Mouse (Mus musculus) limb, embryonic 14.5 days (tissue): ENCODE data around the gene Cdc42bpa. TPM values are rescaled to one million over a fixed set of nuclear protein-coding genes. Genes with fewer than 3 reads are reported as not detected.
"Not testable (repeated sequence)": the region's sequence is repeated elsewhere in the genome, so short reads cannot be mapped to it uniquely, and the experiment has no call there.

ENCODE experiments used
- ATAC-seq: fragments of 200-750 bp; cut with Nextera tagmentation; 2 replicates; pipeline ENCODE4 v1.8.0; 2017; ENCODE audit warnings: low read depth, moderate number of reproducible peaks, moderate TSS enrichment; ENCODE audit not compliant: low FRiP score
- DNase-seq: peaks from one replicate; pipeline ENCODE4 v3.0.0-alpha.2; 2015; ENCODE audit warnings: low spot score
- H3K27ac ChIP-seq: fragments of 300-500 bp; sonication (generic); replicated peaks from 2 replicates; pipeline ENCODE4 v1.5.1; 2014; ENCODE audit warnings: low read depth, mild to moderate bottlenecking, low read length, moderate library complexity, mixed read lengths
- H3K27me3 ChIP-seq: fragments of 300-500 bp; sonication (generic); 2 replicates; pipeline ENCODE4 v1.6.1; 2014; ENCODE audit warnings: low read length, mixed read lengths; ENCODE audit not compliant: control insufficient read depth, insufficient read depth
- H3K36me3 ChIP-seq: fragments of 300-500 bp; sonication (generic); 2 replicates; pipeline ENCODE4 v1.6.1; 2014; ENCODE audit warnings: mild to moderate bottlenecking, low read length, moderate library complexity, mixed read lengths; ENCODE audit not compliant: control insufficient read depth, insufficient read depth
- H3K4me1 ChIP-seq: fragments of 300-500 bp; sonication (generic); 2 replicates; pipeline ENCODE4 v1.6.1; 2014; ENCODE audit warnings: antibody characterized with exemption, low read length, mixed read lengths; ENCODE audit not compliant: control insufficient read depth, insufficient read depth
- H3K4me2 ChIP-seq: fragments of 300-500 bp; sonication (generic); replicated peaks from 2 replicates; pipeline ENCODE4 v1.6.1; 2014; ENCODE audit warnings: low read depth, mild to moderate bottlenecking, low read length, moderate library complexity; ENCODE audit not compliant: severe bottlenecking
- H3K4me3 ChIP-seq: fragments of 300-500 bp; sonication (generic); replicated peaks from 2 replicates; pipeline ENCODE4 v1.5.1; 2014; ENCODE audit warnings: low read length
- H3K9ac ChIP-seq: fragments of 300-500 bp; sonication (generic); 2 replicates; pipeline ENCODE4 v1.6.1; 2014; ENCODE audit warnings: mild to moderate bottlenecking, low read depth, low read length, moderate library complexity; ENCODE audit not compliant: severe bottlenecking
- H3K9me3 ChIP-seq: fragments of 300-500 bp; sonication (generic); 2 replicates; pipeline ENCODE4 v1.6.1; 2016; ENCODE audit warnings: low read length; ENCODE audit not compliant: control insufficient read depth
- POLR2A ChIP-seq: fragments of 200-500 bp; IDR thresholded peaks from 2 replicates; pipeline ENCODE4 v1.8.0; 2012; ENCODE audit warnings: inconsistent platforms, mild to moderate bottlenecking, moderate library complexity, borderline replicate concordance; ENCODE audit not compliant: insufficient read depth, insufficient read length; ENCODE audit errors: extremely low read depth
- WGBS: fragments of 180-500 bp; shearing (Covaris S2); extraction: QIAGEN DNeasy Blood & Tissue Kit; methylation state at CpG from one replicate; pipeline ENCODE4 v1.1.7; 2014; 5-methylcytosine and 5-hydroxymethylcytosine counted together
- polyA plus RNA-seq, 2 experiments: library from polyadenylated mRNA; depleted of rRNA in 1 of 2; stranded (reverse) in 1 of 2; unstranded in 1 of 2; fragments of >200 nt; fragmentation: Nextera tagmentation in 1 of 2; extraction: Ambion mirVana in 1 of 2; gene quantifications; 2 replicates each; pipeline versions ENCODE4 v1.2.1 to v1.2.3; 2012 to 2014

Gene Cdc42bpa
- polyA plus RNA-seq, 2 experiments: 16.8 to 29.1 TPM

GRCm38 (mm10) chr1:180021463-180022296 lies 61.4 kb downstream of the Cdc42bpa start:
- no peak overlapping the region for H3K4me3 ChIP-seq
- ATAC-seq: no peak
- DNase-seq: no peak
- H3K27me3 ChIP-seq: no peaks in the 10 kb centered on the region
- no peak overlapping the region for H3K4me2 ChIP-seq
- H3K36me3 ChIP-seq: no peaks in the 10 kb centered on the region
- H3K27ac ChIP-seq: no peak overlapping the region
- H3K4me1 ChIP-seq: peaks cover 6% of the 10 kb centered on the region; the same call in 1 of the 2 replicates
- no peak for TF ChIP-seq POLR2A
- 68% methylated on average over 11 of the region's 11 CpGs for WGBS
- H3K9me3 ChIP-seq: no peaks in the 10 kb centered on the region
- no peak overlapping the region for H3K9ac ChIP-seq

- 76% methylated on average over 5 of the region's 5 CpGs for WGBS
- H3K4me1 ChIP-seq: peaks cover 6% of the 10 kb centered on the region; the same call in 1 of the 2 replicates
- H3K4me3 ChIP-seq: no peak overlapping the region
- no peak for DNase-seq
- H3K36me3 ChIP-seq: no peaks in the 10 kb centered on the region
- H3K9ac ChIP-seq: no peak overlapping the region
- no peak overlapping the region for H3K27ac ChIP-seq
- H3K9me3 ChIP-seq: no peaks in the 10 kb centered on the region
- no peak for ATAC-seq
- no peaks in the 10 kb centered on the region for H3K27me3 ChIP-seq
- H3K4me2 ChIP-seq: no peak overlapping the region
- no peak for TF ChIP-seq POLR2A
Measured at GRCm38 (mm10) chr1:180023512-180023911, 63.2 kb downstream of the Cdc42bpa start.

GRCm38 (mm10) chr1:180029863-180030262 lies 69.6 kb downstream of the Cdc42bpa start:
- H3K4me1 ChIP-seq, H3K9ac ChIP-seq, H3K4me3 ChIP-seq, H3K9me3 ChIP-seq, DNase-seq, H3K36me3 ChIP-seq, H3K4me2 ChIP-seq, H3K27ac ChIP-seq, ATAC-seq, H3K27me3 ChIP-seq: not testable (repeated sequence)
- WGBS: 85% methylated on average over 5 of the region's 5 CpGs

- Histone ChIP-seq H3K4me1 (no peaks in the 10 kb centered on the region), H3K36me3 (peaks cover 4% of the 10 kb centered on the region; the same call in 1 of the 2 replicates), H3K9ac (no peak overlapping the region), H3K27ac (no peak overlapping the region), H3K9me3 (no peaks in the 10 kb centered on the region), H3K4me2 (no peak overlapping the region), H3K27me3 (no peaks in the 10 kb centered on the region), H3K4me3 (no peak overlapping the region)
- ATAC-seq (no peak), DNase-seq (no peak)
- 66% methylated on average over 8 of the region's 8 CpGs for WGBS
- TF ChIP-seq POLR2A: no peak
Measured at GRCm38 (mm10) chr1:180030631-180031365, 70.5 kb downstream of the Cdc42bpa start.

- H3K9ac ChIP-seq: no peak overlapping the region
- H3K9me3 ChIP-seq: no peaks in the 10 kb centered on the region
- H3K4me2 ChIP-seq: no peak overlapping the region
- peaks cover 4% of the 10 kb centered on the region; the same call in 1 of the 2 replicates for H3K36me3 ChIP-seq
- no peak for TF ChIP-seq POLR2A
- H3K27me3 ChIP-seq: no peaks in the 10 kb centered on the region
- no peak for DNase-seq
- no peaks in the 10 kb centered on the region for H3K4me1 ChIP-seq
- ATAC-seq: no peak
- H3K4me3 ChIP-seq: no peak overlapping the region
- no peak overlapping the region for H3K27ac ChIP-seq
- WGBS: 94% methylated on average over 5 of the region's 5 CpGs
Measured at GRCm38 (mm10) chr1:180031705-180032548, 71.7 kb downstream of the Cdc42bpa start.
